Mouse (Mus musculus) retina, postnatal 7 days (tissue): ENCODE measurements at regions not wholly inside any gene's neighbourhood (a gene's known extent, or its start where the extent isn't known, plus 50 kb on each side); places are given as distances from the start of the nearest gene placed in this dataset.

ENCODE experiments used
- DNase-seq: peaks from one replicate; pipeline ENCODE4 v3.0.0-alpha.2; 2012; ENCODE audit warnings: low read depth, low spot score

GRCm38 (mm10) chr7:115378836-115379235 lies 635.3 kb downstream of the Insc start:
- no peak for DNase-seq

- no peak for DNase-seq
Measured at GRCm38 (mm10) chr7:115379600-115379999, 636.1 kb downstream of the Insc start.

DNA sequence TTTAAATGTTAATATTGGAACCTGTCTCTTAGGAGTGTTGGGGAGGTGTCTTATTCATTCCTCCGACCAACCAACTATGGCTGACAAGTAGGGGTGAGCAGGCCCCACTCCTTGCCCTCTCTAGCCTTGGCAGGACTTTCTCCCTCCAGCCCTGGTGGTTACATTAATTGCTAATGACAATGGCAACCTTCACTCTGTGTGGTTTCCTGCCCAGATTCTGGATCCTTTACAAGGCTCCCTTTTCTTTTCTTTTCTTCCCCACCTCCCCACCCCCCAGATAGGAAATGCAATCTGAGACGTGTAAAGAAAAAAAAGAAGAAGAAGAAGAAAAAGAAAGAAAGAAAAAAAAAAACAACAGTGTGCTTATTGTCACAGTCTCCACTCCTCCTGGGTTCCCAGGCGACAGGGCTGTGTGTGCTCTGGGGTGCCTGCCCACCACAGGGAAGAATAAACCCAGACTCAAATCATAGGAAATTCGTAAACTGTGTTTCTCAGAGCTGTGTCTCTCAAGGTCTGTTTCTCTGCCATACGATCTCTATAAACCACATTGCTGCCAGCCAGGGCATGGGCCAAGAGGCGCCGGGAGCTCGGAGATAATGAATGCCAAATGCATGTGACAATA lies 637.6 kb downstream of the Insc start:
- DNase-seq, result no peak

- DNase-seq, result no peak
Measured at GRCm38 (mm10) chr7:115382876-115383275, 639.4 kb downstream of the Insc start.

- no peak for DNase-seq
Measured at GRCm38 (mm10) chr7:115388874-115389273, 645.4 kb downstream of the Insc start.

DNA sequence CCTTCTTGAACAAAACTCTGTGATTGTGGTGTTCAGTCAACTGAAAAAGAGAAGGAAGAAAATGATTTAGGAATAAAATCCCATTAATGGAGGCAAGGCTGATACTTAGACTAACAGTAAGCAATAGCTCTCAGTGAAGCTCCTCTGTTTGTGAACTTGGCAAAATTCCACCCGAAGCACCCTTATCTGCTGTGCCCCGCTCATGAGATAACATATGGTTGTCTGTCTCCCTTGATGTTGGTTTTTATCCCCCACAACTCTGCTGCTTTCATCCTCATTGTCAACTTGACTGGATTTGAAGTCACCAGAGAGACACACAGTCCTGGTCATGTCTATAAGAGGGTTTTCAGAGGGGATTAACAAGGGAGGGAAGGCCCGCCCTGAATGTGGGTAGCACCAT lies 646.1 kb downstream of the Sox6 start:
- DNase-seq, result no peak

DNA sequence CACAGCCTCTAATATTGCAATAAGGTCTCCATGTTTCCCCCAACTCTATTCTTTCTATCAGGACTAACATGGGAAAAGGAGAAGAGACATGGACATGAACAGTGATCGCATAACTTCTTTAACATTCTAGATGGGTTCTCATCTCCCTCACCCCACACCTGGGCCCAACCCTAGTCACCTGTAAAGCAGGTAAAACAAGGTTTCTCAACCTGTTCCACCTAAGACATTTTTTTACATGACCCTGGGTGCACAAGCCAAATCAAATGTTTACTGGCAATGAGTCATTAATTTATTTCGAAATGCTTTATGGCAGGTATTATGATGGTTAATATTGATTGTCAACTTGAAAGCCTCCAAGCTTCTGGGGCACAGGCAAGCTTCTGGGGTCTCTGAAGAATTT lies 640.4 kb downstream of the Sox6 start:
- DNase-seq, result no peak

GRCm38 (mm10) chr7:115399461-115399860 lies 639.1 kb downstream of the Sox6 start:
- DNase-seq, result no peak

DNA sequence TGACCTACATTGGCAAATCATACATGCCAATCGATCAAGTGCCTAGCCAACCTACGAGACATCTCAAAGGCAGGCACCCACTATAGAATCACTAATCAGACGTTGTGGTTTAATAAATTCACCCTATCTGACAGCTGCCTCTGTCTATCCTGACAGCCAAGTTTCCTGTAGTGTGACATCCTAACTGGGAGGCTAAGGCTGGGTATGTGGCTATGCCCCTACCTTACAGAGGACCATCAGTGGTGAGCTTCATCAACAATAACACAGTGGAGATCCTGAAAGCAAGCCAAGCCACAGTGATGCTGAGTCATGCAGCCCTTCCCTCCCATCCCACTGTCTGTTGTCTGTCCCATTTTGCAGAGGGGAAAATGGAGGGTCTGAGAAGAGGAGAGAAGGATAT lies 630.7 kb downstream of the Sox6 start:
- no peak for DNase-seq

- DNase-seq, result no peak
Measured at GRCm38 (mm10) chr7:115408915-115409314, 629.7 kb downstream of the Sox6 start.

DNA sequence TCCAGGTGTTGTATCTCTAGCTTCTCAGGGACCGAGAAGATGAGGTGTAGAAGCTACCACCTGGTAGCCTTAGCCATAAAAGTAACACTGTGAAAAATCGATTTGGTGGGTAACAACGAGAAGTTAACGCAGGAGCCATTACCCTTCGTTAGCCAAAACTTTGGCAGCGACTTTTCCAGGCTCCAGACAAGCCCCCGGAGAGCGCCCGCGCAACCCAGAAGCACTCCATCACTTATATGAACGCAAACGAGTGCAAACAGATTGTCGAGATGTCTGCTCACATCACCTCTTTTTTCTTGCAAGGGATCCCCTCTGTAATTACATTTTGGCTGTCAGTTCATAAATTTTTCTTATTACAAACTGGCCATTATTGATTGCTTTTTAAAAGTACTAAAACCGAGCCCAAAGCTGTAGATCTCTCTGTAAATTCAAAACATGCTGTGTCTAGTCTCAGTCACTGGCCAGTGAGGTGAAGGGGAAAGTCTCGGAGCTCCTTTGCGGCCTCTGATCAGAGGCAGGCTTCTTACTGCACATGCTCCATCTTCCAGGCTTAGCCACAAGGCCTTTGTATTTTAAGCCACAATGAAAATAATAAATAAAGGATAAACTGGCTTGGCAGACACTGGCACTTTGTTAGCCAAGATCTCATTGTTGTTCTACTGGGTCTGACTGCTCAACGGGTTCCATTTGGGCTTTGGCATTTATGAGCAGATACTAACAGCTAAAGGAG lies 627.9 kb downstream of the Sox6 start:
- no peak for DNase-seq

DNA sequence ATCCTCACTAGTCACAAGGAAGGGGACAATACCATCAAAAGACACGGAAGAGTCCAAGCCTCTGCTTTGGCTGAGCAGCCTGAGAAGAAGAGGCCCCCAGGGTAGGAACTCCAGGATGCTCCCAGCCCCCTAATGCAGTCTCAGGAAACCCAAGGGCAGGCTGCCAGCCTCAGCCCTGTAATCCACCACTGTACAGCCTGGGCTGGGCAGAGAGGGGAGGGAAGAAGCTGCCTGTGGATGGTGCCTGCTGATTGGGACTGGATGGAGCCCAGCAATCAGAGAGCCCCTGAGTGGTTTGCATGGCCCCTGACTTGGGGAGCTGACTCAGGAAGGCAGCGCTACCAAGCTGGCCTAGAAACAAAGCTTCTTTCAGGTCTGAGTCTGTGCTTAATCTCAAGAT lies 627.1 kb downstream of the Sox6 start:
- peak; percentile 34 for DNase-seq

- DNase-seq, result no peak
Measured at GRCm38 (mm10) chr7:115415147-115415561, 623.4 kb downstream of the Sox6 start.
